In the genomic region with DNA sequence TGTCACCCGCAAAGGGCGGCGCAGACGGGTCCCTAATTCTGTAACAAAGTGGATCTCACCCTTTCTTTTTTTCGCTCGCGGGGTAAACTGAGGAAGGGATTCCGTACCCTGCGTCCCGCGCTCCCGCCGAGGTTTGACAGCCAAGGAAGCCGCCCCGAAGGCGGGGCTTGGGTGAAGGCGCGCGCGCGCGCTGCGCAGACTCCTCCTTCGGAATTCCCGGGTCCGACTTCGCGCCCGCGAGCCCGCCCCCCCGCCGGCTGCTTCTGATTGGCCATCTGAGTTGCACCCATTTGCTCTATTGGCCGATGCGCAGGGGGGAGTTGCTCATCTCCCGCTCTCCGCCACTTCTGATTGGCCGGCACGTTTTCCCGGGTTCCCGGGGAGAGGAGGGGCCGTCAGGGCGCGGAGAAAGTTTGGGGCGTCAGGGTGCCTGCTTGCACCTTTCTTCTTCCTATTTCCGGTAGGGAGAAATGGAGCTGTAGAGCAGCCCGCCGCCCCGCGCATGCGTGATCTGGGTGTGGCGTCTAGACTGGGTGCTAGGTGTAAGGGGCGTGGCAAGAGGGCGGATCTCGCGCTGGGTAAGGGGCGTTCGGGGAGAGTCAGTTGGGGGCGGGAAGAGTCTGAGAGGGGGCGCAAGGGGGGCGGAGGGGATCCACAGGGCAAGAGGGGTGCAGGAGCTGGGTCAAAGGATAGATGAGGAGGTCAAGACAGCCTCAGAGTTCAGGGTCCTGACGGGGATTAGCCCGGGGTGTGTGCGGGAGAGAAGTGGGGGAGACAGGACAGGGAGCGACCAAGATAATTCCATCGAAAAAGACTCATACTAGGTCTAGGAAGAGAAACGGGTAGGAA, we compare ENCODE assay signal across 8 mouse cellular contexts. TPM values are rescaled to one million over a fixed set of nuclear protein-coding genes. Genes with fewer than 3 reads are reported as not detected.
DNase-seq lines count a peak whose midpoint lies in the region; ATAC-seq lines count a peak whose summit lies in the region.

TSS of gene Tcf19 (minus strand) at position 173 of the 849 bp plus-strand sequence.
TSS of gene Cchcr1 (plus strand) at position 449 of the 849 bp plus-strand sequence.

- peaks cover 27% of the 10 kb centered on the region for H3K36me3 ChIP-seq in heart, embryonic 10.5 days
- H3K36me3 ChIP-seq in kidney, embryonic 15.5 days = peaks cover 26% of the 10 kb centered on the region

- H3K9me3 ChIP-seq in heart, embryonic 10.5 days = no peaks in the 10 kb centered on the region
- no peaks in the 10 kb centered on the region for H3K9me3 ChIP-seq in kidney, embryonic 15.5 days (replicated peaks)

- peak; percentile 93 for ATAC-seq in erythroblast, adult 5-6 weeks (replicated peaks; ENCODE audit: low FRiP score, poor library complexity, severe bottlenecking)
- peak; percentile 96 for ATAC-seq in kidney, embryonic 15.5 days (replicated peaks; ENCODE audit: low FRiP score)
- ATAC-seq in monocyte, adult 5-6 weeks (replicated peaks; ENCODE audit: insufficient number of reproducible peaks, low FRiP score, low TSS enrichment, poor library complexity, severe bottlenecking) = peak; percentile 69

- H3K4me3 ChIP-seq in heart, embryonic 10.5 days = peak within 1 kb of the TSS; percentile 73
- H3K4me3 ChIP-seq in kidney, embryonic 15.5 days (replicated peaks) = peak within 1 kb of the TSS; percentile 68

- H3K4me1 ChIP-seq in heart, embryonic 10.5 days = peaks cover 39% of the 10 kb centered on the region
- H3K4me1 ChIP-seq in kidney, embryonic 15.5 days = peaks cover 34% of the 10 kb centered on the region

- peak within 1 kb of the TSS; percentile 62 for H3K9ac ChIP-seq in kidney, embryonic 15.5 days

- peak within 1 kb of the TSS; percentile 88 for H3K4me2 ChIP-seq in kidney, embryonic 15.5 days

- peak; percentile 84 to 85 for DNase-seq in B cell, adult 2 months
- DNase-seq in brain, adult 2 months (ENCODE audit: low read depth, low spot score) = peak; percentile 96
- peak; percentile 100 for DNase-seq in heart, embryonic 10.5 days (ENCODE audit: low spot score)
- DNase-seq in liver = peak; percentile 98
- peak; percentile 96 to 98 for DNase-seq in spleen, postnatal 4 days (ENCODE audit: low spot score in 2 of 2)

- peak within 1 kb of the TSS; percentile 81 for H3K27ac ChIP-seq in heart, embryonic 10.5 days
- H3K27ac ChIP-seq in kidney, embryonic 15.5 days = peak within 1 kb of the TSS; percentile 73

- no peaks in the 10 kb centered on the region for H3K27me3 ChIP-seq in heart, embryonic 10.5 days (ENCODE audit: insufficient read depth, poor library complexity, severe bottlenecking)
- H3K27me3 ChIP-seq in kidney, embryonic 15.5 days = no peaks in the 10 kb centered on the region

- WGBS in heart, embryonic 10.5 days = under 1% methylated on average over 67 of the region's 67 CpGs
- WGBS in kidney, embryonic 15.5 days = under 1% methylated on average over 67 of the region's 67 CpGs

RNA-seq across cellular contexts. Expression of gene Tcf19, which starts in this region (rescaled TPM):
- total RNA-seq in erythroblast, adult 5-6 weeks (2015; ENCODE audit: low replicate concordance) = 18.4 and 30.3 TPM in 2 replicates
- total RNA-seq in erythroblast, adult 5-6 weeks (2017; ENCODE audit: low replicate concordance) = 18.8 and 19.0 TPM in 2 replicates
- polyA plus RNA-seq in heart, embryonic 10.5 days (2016; fragmentation: Nextera tagmentation; extraction: Ambion mirVana) = 43.1 and 43.8 TPM in 2 replicates
- 69.5 and 71.7 TPM in 2 replicates for polyA plus RNA-seq in kidney, embryonic 15.5 days (2015; fragmentation: Nextera tagmentation; extraction: Ambion mirVana)
- total RNA-seq in monocyte, adult 5-6 weeks (2017) = 0.29 to 3.3 TPM (median 2.4 TPM) in 3 replicates

RNA-seq across cellular contexts. Expression of gene Cchcr1, which starts in this region (rescaled TPM):
- total RNA-seq in erythroblast, adult 5-6 weeks (2015; ENCODE audit: low replicate concordance) = 4.2 and 9.4 TPM in 2 replicates
- 25.9 and 66.8 TPM in 2 replicates for total RNA-seq in erythroblast, adult 5-6 weeks (2017; ENCODE audit: low replicate concordance)
- polyA plus RNA-seq in heart, embryonic 10.5 days (2016; fragmentation: Nextera tagmentation; extraction: Ambion mirVana) = 17.2 and 17.9 TPM in 2 replicates
- 19.9 and 21.7 TPM in 2 replicates for polyA plus RNA-seq in kidney, embryonic 15.5 days (2015; fragmentation: Nextera tagmentation; extraction: Ambion mirVana)
- 1.7 to 6.7 TPM (median 2.5 TPM) in 3 replicates for total RNA-seq in monocyte, adult 5-6 weeks (2017)

Comparison
In these comparisons a context has a peak if more than half of its experiments do, and no peak if none do; other contexts are left out.
1. Peak in every context shown above with its lines: DNase-seq, ATAC-seq, H3K4me3 ChIP-seq and H3K27ac ChIP-seq.